Mouse (Mus musculus) kidney, embryonic 16.5 days (tissue): Measurements from ENCODE around the gene Trappc3l. TPM values are rescaled to one million over a fixed set of nuclear protein-coding genes. Genes with fewer than 3 reads are reported as not detected.

ENCODE experiments used
- ATAC-seq: fragments of 200-750 bp; cut with Nextera tagmentation; 2 replicates; pipeline ENCODE4 v1.8.0; 2017; ENCODE audit warnings: moderate TSS enrichment; ENCODE audit not compliant: low FRiP score, low TSS enrichment
- H3K27ac ChIP-seq: fragments of 300-500 bp; sonication (generic); 2 replicates; pipeline ENCODE4 v1.5.1; 2014; ENCODE audit warnings: low read length
- H3K27me3 ChIP-seq: fragments of 300-500 bp; sonication (generic); 2 replicates; pipeline ENCODE4 v1.6.1; 2014; ENCODE audit warnings: low read length, control low read depth, mixed read lengths; ENCODE audit not compliant: insufficient read depth
- H3K36me3 ChIP-seq: fragments of 300-500 bp; sonication (generic); 2 replicates; pipeline ENCODE4 v1.6.1; 2014; ENCODE audit warnings: low read length, control low read depth, mixed read lengths; ENCODE audit not compliant: insufficient read depth
- H3K4me1 ChIP-seq: fragments of 300-500 bp; sonication (generic); 2 replicates; pipeline ENCODE4 v1.6.1; 2014; ENCODE audit warnings: low read length, control low read depth, mixed read lengths; ENCODE audit not compliant: insufficient read depth
- H3K4me2 ChIP-seq: fragments of 300-500 bp; sonication (generic); replicated peaks from 2 replicates; pipeline ENCODE4 v1.6.1; 2014; ENCODE audit warnings: low read depth, low read length
- H3K4me3 ChIP-seq: fragments of 300-500 bp; sonication (generic); 2 replicates; pipeline ENCODE4 v1.5.1; 2014; ENCODE audit warnings: mild to moderate bottlenecking, low read length
- H3K9ac ChIP-seq: fragments of 300-500 bp; sonication (generic); replicated peaks from 2 replicates; pipeline ENCODE4 v1.6.1; 2014; ENCODE audit warnings: low read length
- H3K9me3 ChIP-seq: fragments of 300-500 bp; sonication (generic); 2 replicates; pipeline ENCODE4 v1.6.1; 2016; ENCODE audit warnings: low read length, control low read depth
- WGBS: fragments of 180-500 bp; shearing (Covaris S2); extraction: QIAGEN DNeasy Blood & Tissue Kit; methylation state at CpG from one replicate; pipeline ENCODE4 v1.1.7; 2014; 5-methylcytosine and 5-hydroxymethylcytosine counted together
- polyA plus RNA-seq: library from polyadenylated mRNA; unstranded; fragments of >200 nt; fragmentation: Nextera tagmentation; extraction: Ambion mirVana; gene quantifications from 2 replicates; pipeline ENCODE4 v1.2.1, GENCODE M21; 2015

The Trappc3l gene
- polyA plus RNA-seq, 1 experiment from 2014 or later, result not detected

DNA sequence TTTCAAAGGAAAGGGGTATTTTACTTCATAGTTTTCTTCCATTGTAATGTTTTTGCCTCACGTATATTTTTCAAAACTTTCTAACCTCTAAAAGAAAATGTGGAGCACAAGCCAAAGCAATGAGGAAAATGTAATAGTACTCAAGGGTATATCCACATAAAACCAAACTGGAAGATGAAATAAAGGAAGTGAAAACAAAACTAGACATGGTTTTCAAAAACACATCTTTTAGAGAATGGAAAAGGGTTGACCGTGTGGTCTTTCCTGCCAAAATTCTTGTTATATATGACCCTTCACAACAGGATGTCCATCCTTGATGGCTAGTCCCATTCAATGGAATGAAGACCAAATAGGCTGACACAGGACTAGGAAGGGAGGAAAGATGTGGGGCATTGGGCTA, 81.0 kb downstream of the Trappc3l start:
- ATAC-seq, result no peak
- Histone ChIP-seq H3K4me2 (no peak overlapping the region), H3K4me3 (no peak overlapping the region), H3K27me3 (no peaks in the 10 kb centered on the region), H3K36me3 (no peaks in the 10 kb centered on the region), H3K27ac (no peak overlapping the region), H3K9ac (no peak overlapping the region), H3K4me1 (no peaks in the 10 kb centered on the region), H3K9me3 (no peaks in the 10 kb centered on the region)
- WGBS, result 87% methylated on average over 2 of the region's 2 CpGs

DNA sequence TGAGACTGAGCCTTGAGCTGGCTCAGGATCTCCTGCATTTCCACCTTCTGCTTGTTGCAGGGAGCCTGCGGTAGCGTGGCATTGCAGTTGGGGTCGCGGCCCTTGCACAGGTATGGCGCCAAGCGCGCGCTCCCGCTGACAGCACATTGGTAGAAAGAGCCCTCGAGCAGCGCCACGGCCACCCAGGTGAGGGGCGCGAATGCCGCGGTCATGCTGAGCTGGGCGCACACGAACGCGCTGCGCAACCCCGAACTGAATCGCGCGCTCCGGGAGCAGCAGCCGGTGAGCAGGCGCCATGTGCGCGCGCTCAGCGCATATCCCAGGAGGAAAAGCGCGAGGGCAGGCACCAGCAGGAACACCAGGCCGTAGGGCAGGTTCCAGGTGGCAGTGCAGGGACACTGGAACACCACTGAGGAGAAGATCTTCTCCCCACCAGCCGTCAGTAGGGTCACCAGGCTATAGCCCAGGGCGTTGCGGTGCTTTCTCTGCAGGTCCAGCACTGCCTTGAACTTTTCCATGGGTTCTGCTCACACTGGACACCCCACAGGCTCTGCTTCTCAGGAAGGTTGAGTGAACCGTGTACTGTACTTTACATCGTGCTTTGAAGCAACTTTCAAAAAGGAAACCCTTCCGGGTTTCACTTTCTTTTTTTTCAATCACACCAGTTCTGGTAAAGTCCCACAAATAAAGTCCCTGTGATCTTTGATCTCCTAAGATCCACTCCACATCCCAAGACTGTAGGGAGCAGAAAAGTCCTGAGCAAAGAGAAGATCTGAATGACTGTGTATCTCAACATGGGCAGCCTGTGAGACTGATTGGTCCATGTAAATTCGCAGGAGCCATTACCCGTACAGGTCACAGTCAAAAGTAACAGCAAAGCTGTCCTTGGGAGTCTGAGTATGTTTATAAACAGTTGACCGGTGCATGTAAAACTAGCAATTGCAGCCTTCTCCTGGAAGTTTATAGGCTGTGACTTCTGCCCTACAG, 90.3 kb downstream of the Trappc3l start, which contains the start of gene Calhm6:
Calhm6 (minus strand) TSS at position 593 of the 987 bp plus-strand sequence.
- 15% methylated on average over 44 of the region's 44 CpGs for whole genome bisulfite sequencing
- peak within 1 kb of the TSS; percentile 59 for H3K4me3 ChIP-seq
- peak; percentile 91; the same call in 1 of the 2 replicates for ATAC-seq
- H3K27me3 ChIP-seq, result peaks cover 3% of the 10 kb centered on the region; the same call in 1 of the 2 replicates
- H3K9ac ChIP-seq, result peak within 1 kb of the TSS; percentile 66
- H3K4me1 ChIP-seq, result 0 out of 2 replicates have a peak, but pooled peaks cover 5% of the 10 kb centered on the region
- no peaks in the 10 kb centered on the region for H3K36me3 ChIP-seq
- H3K9me3 ChIP-seq, result no peaks in the 10 kb centered on the region
- H3K27ac ChIP-seq, result no peak within 1 kb of the TSS
- H3K4me2 ChIP-seq, result peak within 1 kb of the TSS; percentile 92

DNA sequence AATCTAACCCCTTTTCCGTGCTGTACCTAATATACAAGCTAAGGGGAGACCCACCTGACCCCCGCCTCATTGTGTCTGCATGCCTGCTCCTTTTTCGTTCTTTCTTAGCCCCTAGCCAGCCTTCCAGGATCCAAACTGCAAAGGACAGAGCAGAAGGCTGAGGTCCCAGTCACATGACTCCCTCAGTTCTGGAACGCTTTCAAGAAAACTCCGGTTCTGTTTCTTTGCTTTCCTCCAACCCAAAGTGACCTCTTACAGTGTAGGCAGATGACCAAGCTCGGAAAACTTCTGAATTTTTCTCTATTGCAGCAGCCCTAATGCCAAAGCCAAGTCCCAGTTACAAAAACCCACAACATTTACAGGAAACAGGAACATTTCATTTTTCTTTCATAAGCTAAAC, 91.0 kb downstream of the Trappc3l start:
- no peak overlapping the region for H3K4me3 ChIP-seq
- ATAC-seq, result no peak

DNA sequence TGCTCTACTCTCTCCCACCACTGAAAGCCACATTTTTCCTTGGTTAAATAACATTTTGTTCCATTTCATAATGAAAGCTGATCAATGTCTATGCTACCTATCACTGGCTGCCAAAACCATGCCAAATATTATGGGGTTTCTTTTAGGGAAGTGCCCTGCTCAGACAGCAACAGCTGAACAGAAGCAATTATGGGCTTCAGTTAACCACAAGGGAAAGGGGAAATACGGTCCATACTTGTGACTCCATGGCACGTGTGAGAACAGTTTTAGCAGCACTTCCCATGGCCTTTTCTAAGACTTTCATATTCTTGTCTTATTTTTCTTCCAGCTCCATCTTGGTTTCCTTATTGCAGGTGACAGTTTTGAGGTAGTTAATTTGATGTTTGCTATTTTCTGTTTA, 94.0 kb downstream of the Trappc3l start:
- WGBS, result 79% methylated on average over 2 of the region's 2 CpGs

More for the DNA sequence above, 91.0 kb downstream of the Trappc3l start:
- H3K4me1 ChIP-seq, result 0 out of 2 replicates have a peak, but pooled peaks cover 5% of the 10 kb centered on the region
- WGBS, result 71% methylated on average over 6 of the region's 6 CpGs
- H3K9me3 ChIP-seq, result no peaks in the 10 kb centered on the region
- H3K27me3 ChIP-seq, result peaks cover 3% of the 10 kb centered on the region; the same call in 1 of the 2 replicates
- H3K9ac ChIP-seq, result no peak overlapping the region
- no peak overlapping the region for H3K27ac ChIP-seq
- H3K4me2 ChIP-seq, result no peak overlapping the region
- H3K36me3 ChIP-seq, result no peaks in the 10 kb centered on the region

DNA sequence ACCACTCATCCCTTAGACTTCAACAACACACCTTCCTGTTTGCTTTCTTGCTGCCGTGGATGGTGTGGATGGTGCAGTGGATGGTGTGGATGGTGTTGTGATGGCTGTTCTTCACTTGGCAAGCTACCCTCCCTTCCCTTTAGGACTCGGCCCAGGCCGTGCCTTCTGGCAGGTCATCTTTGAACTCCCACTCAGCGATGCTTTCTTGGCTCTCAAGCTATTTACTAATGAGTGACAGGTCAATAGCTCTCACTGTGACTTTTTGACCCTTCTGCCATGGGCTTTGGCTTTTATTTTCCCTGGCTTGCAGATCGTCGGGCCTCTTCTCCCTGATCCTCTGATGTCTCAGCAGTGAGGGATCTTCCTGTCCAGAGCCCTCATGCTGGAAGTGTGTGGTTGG, 99.0 kb downstream of the Trappc3l start:
- peak; percentile 49; the same call in 1 of the 2 replicates for ATAC-seq
- H3K4me1 ChIP-seq, result no peaks in the 10 kb centered on the region
- no peaks in the 10 kb centered on the region for H3K36me3 ChIP-seq
- H3K27ac ChIP-seq, result no peak overlapping the region
- H3K9ac ChIP-seq, result no peak overlapping the region
- no peaks in the 10 kb centered on the region for H3K9me3 ChIP-seq
- no peak overlapping the region for H3K4me3 ChIP-seq
- WGBS, result 17% methylated on average over 6 of the region's 6 CpGs
- no peak overlapping the region for H3K4me2 ChIP-seq
- H3K27me3 ChIP-seq, result no peaks in the 10 kb centered on the region

More for the DNA sequence above, 94.0 kb downstream of the Trappc3l start:
- Histone ChIP-seq H3K4me3 (no peak overlapping the region), H3K4me2 (no peak overlapping the region), H3K27me3 (peaks cover 3% of the 10 kb centered on the region; the same call in 1 of the 2 replicates), H3K27ac (no peak overlapping the region), H3K36me3 (no peaks in the 10 kb centered on the region), H3K9me3 (no peaks in the 10 kb centered on the region), H3K4me1 (0 out of 2 replicates have a peak, but pooled peaks cover 5% of the 10 kb centered on the region), H3K9ac (no peak overlapping the region)
- no peak for ATAC-seq

DNA sequence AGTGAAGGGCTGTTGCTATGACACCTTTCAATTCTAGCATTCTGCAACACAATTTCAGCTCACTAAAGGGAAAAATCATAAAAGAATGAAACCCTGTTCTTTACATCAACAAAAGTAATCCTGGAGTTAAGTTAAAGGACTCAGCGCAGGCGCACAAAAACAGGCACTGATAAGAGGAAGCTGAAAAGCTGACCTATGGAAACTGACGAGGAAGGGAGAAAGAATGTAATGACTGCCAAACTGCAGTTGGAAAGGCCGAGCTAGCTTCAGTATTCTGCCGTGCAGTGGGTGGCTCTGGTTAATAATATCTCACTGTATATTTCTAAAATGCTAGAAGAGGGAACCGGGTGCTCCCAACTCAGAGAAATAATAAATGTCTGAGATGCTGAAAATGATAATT, 100.6 kb downstream of the Trappc3l start:
- Histone ChIP-seq H3K9me3 (no peaks in the 10 kb centered on the region), H3K27ac (no peak overlapping the region), H3K9ac (no peak overlapping the region), H3K4me2 (no peak overlapping the region), H3K4me3 (no peak overlapping the region), H3K4me1 (no peaks in the 10 kb centered on the region), H3K27me3 (no peaks in the 10 kb centered on the region), H3K36me3 (no peaks in the 10 kb centered on the region)
- ATAC-seq, result no peak
- 71% methylated on average over 6 of the region's 6 CpGs for WGBS

DNA sequence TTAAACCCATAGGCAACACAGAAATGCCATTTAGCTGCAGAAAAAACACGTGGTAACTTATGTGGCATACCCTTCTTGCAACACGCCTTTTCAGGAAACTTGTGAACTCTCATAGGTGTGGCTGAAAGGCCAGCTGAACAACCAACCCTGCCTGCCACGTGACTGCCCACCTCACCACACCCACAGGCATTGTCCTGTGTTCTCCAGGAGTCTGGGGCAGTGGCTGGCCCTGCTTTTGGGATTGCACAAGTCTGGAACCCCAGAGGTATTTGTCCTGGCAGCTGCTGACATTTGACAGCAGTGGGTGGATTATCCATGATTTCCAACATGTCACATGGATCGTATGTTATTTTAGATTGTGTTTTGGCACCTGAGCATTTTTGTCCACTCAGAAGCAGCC, 102.4 kb downstream of the Trappc3l start:
- no peak overlapping the region for H3K4me3 ChIP-seq
- 74% methylated on average over 4 of the region's 4 CpGs for WGBS
- no peak overlapping the region for H3K4me2 ChIP-seq
- H3K27ac ChIP-seq, result no peak overlapping the region
- no peaks in the 10 kb centered on the region for H3K36me3 ChIP-seq
- no peaks in the 10 kb centered on the region for H3K4me1 ChIP-seq
- peaks cover 3% of the 10 kb centered on the region; the same call in 1 of the 2 replicates for H3K9me3 ChIP-seq
- H3K27me3 ChIP-seq, result no peaks in the 10 kb centered on the region
- ATAC-seq, result no peak
- no peak overlapping the region for H3K9ac ChIP-seq

DNA sequence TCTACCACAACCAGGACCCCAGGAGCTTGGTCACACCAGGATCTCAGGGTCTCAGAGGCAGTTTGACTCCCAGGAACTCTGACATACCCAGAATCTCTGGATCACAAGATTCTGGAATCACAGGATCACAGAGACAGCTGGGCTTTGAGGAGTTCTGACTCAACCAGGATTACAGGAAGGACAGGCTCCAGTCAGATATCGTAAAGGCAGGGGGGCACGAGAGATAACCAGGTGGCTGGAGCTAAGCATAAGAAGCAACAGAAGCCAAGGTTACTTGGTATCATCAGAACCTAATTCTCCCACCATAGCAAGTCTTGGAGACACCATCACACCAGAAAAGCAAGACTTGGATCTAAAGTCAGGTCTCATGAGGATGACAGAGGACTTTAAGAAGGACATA, 104.3 kb downstream of the Trappc3l start:
- H3K4me3 ChIP-seq, result no peak overlapping the region
- no peaks in the 10 kb centered on the region for H3K4me1 ChIP-seq
- 80% methylated on average over 2 of the region's 2 CpGs for WGBS
- H3K27me3 ChIP-seq, result no peaks in the 10 kb centered on the region
- H3K36me3 ChIP-seq, result no peaks in the 10 kb centered on the region
- no peak overlapping the region for H3K4me2 ChIP-seq
- H3K9ac ChIP-seq, result no peak overlapping the region
- H3K27ac ChIP-seq, result no peak overlapping the region
- ATAC-seq, result no peak
- H3K9me3 ChIP-seq, result peaks cover 3% of the 10 kb centered on the region; the same call in 1 of the 2 replicates

DNA sequence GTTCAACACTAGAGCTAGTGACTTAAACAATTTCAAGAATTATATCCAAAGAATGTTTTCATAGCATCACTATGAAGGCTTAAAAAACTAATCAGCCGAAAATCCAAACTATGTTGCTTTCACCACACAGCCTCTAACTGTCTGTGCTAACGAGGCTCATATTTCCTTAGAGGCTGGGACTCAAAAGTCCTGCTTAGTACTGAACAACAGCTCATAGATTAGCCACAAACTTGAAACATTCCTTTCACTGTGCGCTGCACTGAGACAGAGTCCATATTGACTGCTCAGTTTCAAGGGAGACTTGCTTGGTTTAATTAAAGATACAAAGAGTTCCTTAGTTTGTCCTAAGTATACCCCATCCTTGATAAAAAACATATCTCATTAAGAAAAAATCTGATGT, 112.4 kb downstream of the Trappc3l start:
- 28% methylated on average over 3 of the region's 3 CpGs for WGBS
- H3K27ac ChIP-seq, result no peak overlapping the region
- no peaks in the 10 kb centered on the region for H3K9me3 ChIP-seq
- H3K36me3 ChIP-seq, result peaks cover 11% of the 10 kb centered on the region; the same call in 1 of the 2 replicates
- 0 out of 2 replicates have a peak, but pooled peaks cover 2% of the 10 kb centered on the region for H3K4me1 ChIP-seq
- H3K4me3 ChIP-seq, result no peak overlapping the region
- H3K4me2 ChIP-seq, result no peak overlapping the region
- no peak overlapping the region for H3K9ac ChIP-seq
- no peaks in the 10 kb centered on the region for H3K27me3 ChIP-seq
- ATAC-seq, result peak; percentile 70; the same call in 1 of the 2 replicates
